Mouse (Mus musculus) kidney, adult 2 months (tissue): ENCODE measurements around the gene Rbm20.

Experiments
- CTCF ChIP-seq: fragments of 200-500 bp; conservative IDR thresholded peaks from 2 replicates; pipeline ENCODE4 v1.5.1; 2011; ENCODE audit warnings: low read depth, mild to moderate bottlenecking, control low read depth, low read length, moderate library complexity, mixed read lengths; ENCODE audit not compliant: insufficient read depth, insufficient read length
- POLR2A ChIP-seq: fragments of 200-500 bp; IDR thresholded peaks from one replicate; pipeline ENCODE4 v1.6.1; 2011; ENCODE audit warnings: low read depth, low read length, control low read depth

DNA sequence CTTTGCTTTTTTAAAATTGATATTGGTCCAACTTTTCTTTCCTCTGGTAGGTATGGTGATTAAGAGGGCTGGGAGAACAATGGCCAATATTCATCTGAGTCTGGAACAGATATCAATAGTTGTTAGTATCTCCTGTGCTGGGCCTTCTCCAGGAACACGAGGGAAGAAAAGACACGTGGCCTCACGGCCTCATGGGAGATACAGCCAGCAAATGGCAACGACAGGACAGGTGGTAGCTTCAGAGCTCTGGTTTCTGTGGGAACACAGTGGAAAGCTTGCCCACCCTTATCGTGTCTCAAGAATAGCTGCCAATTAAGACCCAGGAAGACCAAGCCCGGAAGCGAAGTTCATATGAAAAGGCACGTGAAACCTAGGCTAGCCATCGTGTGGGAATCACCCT, 12.3 kb upstream of the Rbm20 start:
- TF ChIP-seq CTCF: no peak
- TF ChIP-seq POLR2A: no peak
